Mouse (Mus musculus): ENCODE results near the gene Psmd4. TPM values are rescaled to one million over a fixed set of nuclear protein-coding genes. Genes with fewer than 3 reads are reported as not detected.

The Psmd4 gene
- polyA plus RNA-seq (2014; fragmentation: Illumina TruSeq; extraction: RNeasy Lipid Tissue Mini Kit (QIAGEN cat#74804)), result 9.3 TPM

GRCm38 (mm10) chr3:95042166-95042837 is at the start of gene Psmd4:
Gene Psmd4 (minus strand): TSS chr3:95042614.

GRCm38 (mm10) chr3:95015337-95015872 is 27.0 kb downstream of the Psmd4 start, which contains the start of gene Zfp687:
Gene Zfp687 (minus strand): TSS chr3:95015448.

Other genes with a start within 250 kb of the Psmd4 start
- gene Pogz, start 205.0 kb downstream of the Psmd4 start, polyA plus RNA-seq (2014; fragmentation: Illumina TruSeq; extraction: RNeasy Lipid Tissue Mini Kit (QIAGEN cat#74804)), result 31.5 TPM
- gene Psmb4, start 155.7 kb downstream of the Psmd4 start, polyA plus RNA-seq (2014; fragmentation: Illumina TruSeq; extraction: RNeasy Lipid Tissue Mini Kit (QIAGEN cat#74804)), result 49.3 TPM
- 3.3 TPM for gene Selenbp1, start 109.6 kb downstream of the Psmd4 start, polyA plus RNA-seq (2014; fragmentation: Illumina TruSeq; extraction: RNeasy Lipid Tissue Mini Kit (QIAGEN cat#74804))
- 23.9 TPM for gene Rfx5, start 88.5 kb downstream of the Psmd4 start, polyA plus RNA-seq (2014; fragmentation: Illumina TruSeq; extraction: RNeasy Lipid Tissue Mini Kit (QIAGEN cat#74804))
- 6.7 TPM for gene Pi4kb, start 67.9 kb downstream of the Psmd4 start, polyA plus RNA-seq (2014; fragmentation: Illumina TruSeq; extraction: RNeasy Lipid Tissue Mini Kit (QIAGEN cat#74804))
- 8.8 TPM for gene Zfp687, start 27.2 kb downstream of the Psmd4 start, polyA plus RNA-seq (2014; fragmentation: Illumina TruSeq; extraction: RNeasy Lipid Tissue Mini Kit (QIAGEN cat#74804))
- gene Pip5k1a, start 64.3 kb upstream of the Psmd4 start, polyA plus RNA-seq (2014; fragmentation: Illumina TruSeq; extraction: RNeasy Lipid Tissue Mini Kit (QIAGEN cat#74804)), result 25.1 TPM
- 16.5 TPM for gene Vps72, start 68.4 kb upstream of the Psmd4 start, polyA plus RNA-seq (2014; fragmentation: Illumina TruSeq; extraction: RNeasy Lipid Tissue Mini Kit (QIAGEN cat#74804))
- not detected for gene Tmod4, start 81.9 kb upstream of the Psmd4 start, polyA plus RNA-seq (2014; fragmentation: Illumina TruSeq; extraction: RNeasy Lipid Tissue Mini Kit (QIAGEN cat#74804))
- 21.2 TPM for gene Scnm1, start 91.4 kb upstream of the Psmd4 start, polyA plus RNA-seq (2014; fragmentation: Illumina TruSeq; extraction: RNeasy Lipid Tissue Mini Kit (QIAGEN cat#74804))
- gene Lysmd1, start 91.5 kb upstream of the Psmd4 start, polyA plus RNA-seq (2014; fragmentation: Illumina TruSeq; extraction: RNeasy Lipid Tissue Mini Kit (QIAGEN cat#74804)), result 1.9 TPM
- gene Tnfaip8l2, start 99.7 kb upstream of the Psmd4 start, polyA plus RNA-seq (2014; fragmentation: Illumina TruSeq; extraction: RNeasy Lipid Tissue Mini Kit (QIAGEN cat#74804)), result not detected
- 0.34 TPM for gene Sema6c, start 117.8 kb upstream of the Psmd4 start, polyA plus RNA-seq (2014; fragmentation: Illumina TruSeq; extraction: RNeasy Lipid Tissue Mini Kit (QIAGEN cat#74804))
- gene Gabpb2, start 175.3 kb upstream of the Psmd4 start, polyA plus RNA-seq (2014; fragmentation: Illumina TruSeq; extraction: RNeasy Lipid Tissue Mini Kit (QIAGEN cat#74804)), result 35.3 TPM
- 17.5 TPM for gene Cdc42se1, start 186.1 kb upstream of the Psmd4 start, polyA plus RNA-seq (2014; fragmentation: Illumina TruSeq; extraction: RNeasy Lipid Tissue Mini Kit (QIAGEN cat#74804))
- gene Mllt11, start 189.6 kb upstream of the Psmd4 start, polyA plus RNA-seq (2014; fragmentation: Illumina TruSeq; extraction: RNeasy Lipid Tissue Mini Kit (QIAGEN cat#74804)), result 19.0 TPM
- gene Gm128, start 199.0 kb upstream of the Psmd4 start, polyA plus RNA-seq (2014; fragmentation: Illumina TruSeq; extraction: RNeasy Lipid Tissue Mini Kit (QIAGEN cat#74804)), result 0.26 TPM
- 0.83 TPM for gene Bnipl, start 208.6 kb upstream of the Psmd4 start, polyA plus RNA-seq (2014; fragmentation: Illumina TruSeq; extraction: RNeasy Lipid Tissue Mini Kit (QIAGEN cat#74804))
- gene Mindy1, start 238.7 kb upstream of the Psmd4 start, polyA plus RNA-seq (2014; fragmentation: Illumina TruSeq; extraction: RNeasy Lipid Tissue Mini Kit (QIAGEN cat#74804)), result 125 TPM
- 13.7 TPM for gene Prune1, start 239.5 kb upstream of the Psmd4 start, polyA plus RNA-seq (2014; fragmentation: Illumina TruSeq; extraction: RNeasy Lipid Tissue Mini Kit (QIAGEN cat#74804))